Mouse (Mus musculus): ENCODE results near the gene 2010111I01Rik. TPM values are rescaled to one million over a fixed set of nuclear protein-coding genes. Genes with fewer than 3 reads are reported as not detected.

Gene 2010111I01Rik
- total and polyA plus RNA-seq, 2 experiments from 2014 or later = 107 to 149 TPM

DNA sequence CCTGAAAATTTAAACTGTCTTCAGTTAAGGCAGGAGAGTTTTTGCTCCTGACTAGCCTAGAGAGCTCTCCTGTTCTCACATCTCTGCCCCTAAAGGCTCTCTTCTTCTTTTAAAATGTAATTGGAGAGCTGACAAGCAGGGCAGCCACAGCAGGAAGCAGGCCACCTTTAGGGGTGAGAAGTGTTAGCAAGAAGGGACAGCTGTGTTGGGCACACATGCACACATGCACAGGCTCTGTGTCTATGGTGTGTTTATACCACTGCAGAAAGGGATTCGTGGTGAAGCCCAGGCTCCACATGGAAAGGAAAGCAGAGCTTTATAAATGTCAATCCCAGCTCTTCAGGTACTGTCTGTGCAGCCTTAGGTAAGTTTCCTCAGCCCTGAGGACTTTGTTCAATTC is 241.7 kb downstream of the 2010111I01Rik start:
- TF ChIP-seq CTCF (IDR thresholded peaks at IDR 0.05; ENCODE audit: low read depth) (no peak), EP300 (IDR thresholded peaks at IDR 0.05; ENCODE audit: low read depth) (no peak)
- Histone ChIP-seq H3K27me3 (ENCODE audit: control insufficient read depth, insufficient read depth, low read length) (no peaks in the 10 kb centered on the region), H3K36me3 (replicated peaks; ENCODE audit: control insufficient read depth, insufficient read depth, low read length) (no peaks in the 10 kb centered on the region), H3K9me3 (replicated peaks; ENCODE audit: control insufficient read depth, low read length) (no peaks in the 10 kb centered on the region), H3K4me3 (ENCODE audit: low read depth, low read length) (no peak overlapping the region), H3K4me2 (ENCODE audit: low read depth, low read length) (no peak overlapping the region), H3K27ac (ENCODE audit: low read depth) (no peak overlapping the region), H3K9ac (replicated peaks; ENCODE audit: low read depth, low read length) (no peak overlapping the region), H3K4me1 (ENCODE audit: control insufficient read depth, insufficient read depth) (no peaks in the 10 kb centered on the region)
- ATAC-seq (ENCODE audit: insufficient read depth, low read depth) = no peak
- DNase-seq (ENCODE audit: low spot score) = no peak
- WGBS = 71% methylated on average over 1 of the region's 1 CpGs

DNA sequence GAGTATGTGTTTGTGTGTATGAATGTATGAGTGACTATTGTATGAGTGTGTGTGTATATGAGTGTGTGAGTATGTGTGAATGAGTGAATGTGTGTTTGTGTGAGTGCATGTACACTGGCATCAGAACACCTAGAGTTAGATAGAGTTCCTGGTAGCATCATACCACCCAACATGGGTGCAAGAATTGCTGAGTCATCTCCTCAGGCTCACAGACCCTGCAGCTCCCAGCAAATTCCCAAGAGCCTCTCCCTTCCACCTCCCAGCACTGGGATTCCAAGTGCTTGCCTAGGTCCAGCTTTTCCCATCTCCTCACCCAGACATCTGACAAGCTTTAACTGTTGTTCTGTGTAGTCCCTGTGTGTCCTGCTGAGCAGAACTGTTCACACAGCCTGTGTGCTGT is 251.8 kb downstream of the 2010111I01Rik start:
- Histone ChIP-seq H3K9ac (replicated peaks; ENCODE audit: low read depth, low read length) (no peak overlapping the region), H3K36me3 (replicated peaks; ENCODE audit: control insufficient read depth, insufficient read depth, low read length) (no peaks in the 10 kb centered on the region), H3K9me3 (replicated peaks; ENCODE audit: control insufficient read depth, low read length) (no peaks in the 10 kb centered on the region), H3K4me1 (ENCODE audit: control insufficient read depth, insufficient read depth) (no peaks in the 10 kb centered on the region), H3K27me3 (ENCODE audit: control insufficient read depth, insufficient read depth, low read length) (no peaks in the 10 kb centered on the region), H3K4me2 (ENCODE audit: low read depth, low read length) (no peak overlapping the region), H3K4me3 (ENCODE audit: low read depth, low read length) (no peak overlapping the region), H3K27ac (ENCODE audit: low read depth) (no peak overlapping the region)
- no peak for DNase-seq (ENCODE audit: low spot score)
- no peak for ATAC-seq (ENCODE audit: insufficient read depth, low read depth)
- no peak for TF ChIP-seq CTCF (IDR thresholded peaks at IDR 0.05; ENCODE audit: low read depth)

DNA sequence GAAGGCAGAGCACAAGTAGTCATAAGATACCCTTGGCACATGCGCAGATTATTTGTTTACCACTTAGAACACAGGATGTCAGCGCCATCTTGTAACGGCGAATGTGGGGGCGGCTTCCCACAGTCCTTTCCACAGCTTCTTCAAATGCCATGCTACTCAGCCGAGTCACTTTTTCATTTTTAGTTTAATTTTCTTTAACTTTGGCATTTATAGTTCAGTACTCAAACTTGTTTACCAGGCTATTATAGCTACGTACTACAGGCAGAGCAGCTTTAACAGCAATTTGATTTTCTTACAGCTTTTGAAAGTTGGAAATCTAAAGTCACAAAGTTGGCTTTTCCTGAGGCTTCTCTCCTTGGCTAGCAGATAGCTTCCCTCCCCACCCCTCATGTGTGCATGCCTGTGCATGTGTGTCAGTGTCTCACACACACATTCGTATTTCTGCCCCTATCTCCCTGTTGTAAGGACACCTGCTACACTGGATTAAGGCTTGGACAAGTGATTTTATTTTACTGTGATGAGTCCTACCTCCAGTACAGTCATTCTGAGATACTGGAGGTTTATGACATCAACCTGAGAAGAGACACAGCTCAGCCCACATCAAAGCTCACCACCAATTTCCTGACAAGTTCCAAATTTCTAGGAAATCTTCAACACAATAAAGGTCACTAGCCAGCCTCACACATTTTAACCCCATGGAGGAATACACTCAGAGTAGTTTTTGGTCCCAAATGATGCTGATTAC is 258.5 kb downstream of the 2010111I01Rik start:
- ATAC-seq (ENCODE audit: insufficient read depth, low read depth) (no peak), DNase-seq (ENCODE audit: low spot score) (no peak)
- no peaks in the 10 kb centered on the region for H3K27me3 ChIP-seq (ENCODE audit: control insufficient read depth, insufficient read depth, low read length)
- H3K27ac ChIP-seq (ENCODE audit: low read depth) = no peak overlapping the region
- H3K36me3 ChIP-seq (replicated peaks; ENCODE audit: control insufficient read depth, insufficient read depth, low read length) = no peaks in the 10 kb centered on the region
- H3K4me2 ChIP-seq (ENCODE audit: low read depth, low read length) = no peak overlapping the region
- TF ChIP-seq CTCF (IDR thresholded peaks at IDR 0.05; ENCODE audit: low read depth) (no peak), EP300 (IDR thresholded peaks at IDR 0.05; ENCODE audit: low read depth) (no peak)
- no peaks in the 10 kb centered on the region for H3K9me3 ChIP-seq (replicated peaks; ENCODE audit: control insufficient read depth, low read length)
- no peak overlapping the region for H3K9ac ChIP-seq (replicated peaks; ENCODE audit: low read depth, low read length)
- no peak overlapping the region for H3K4me3 ChIP-seq (ENCODE audit: low read depth, low read length)
- whole genome bisulfite sequencing = 94% methylated on average over 7 of the region's 8 CpGs
- no peaks in the 10 kb centered on the region for H3K4me1 ChIP-seq (ENCODE audit: control insufficient read depth, insufficient read depth)

DNA sequence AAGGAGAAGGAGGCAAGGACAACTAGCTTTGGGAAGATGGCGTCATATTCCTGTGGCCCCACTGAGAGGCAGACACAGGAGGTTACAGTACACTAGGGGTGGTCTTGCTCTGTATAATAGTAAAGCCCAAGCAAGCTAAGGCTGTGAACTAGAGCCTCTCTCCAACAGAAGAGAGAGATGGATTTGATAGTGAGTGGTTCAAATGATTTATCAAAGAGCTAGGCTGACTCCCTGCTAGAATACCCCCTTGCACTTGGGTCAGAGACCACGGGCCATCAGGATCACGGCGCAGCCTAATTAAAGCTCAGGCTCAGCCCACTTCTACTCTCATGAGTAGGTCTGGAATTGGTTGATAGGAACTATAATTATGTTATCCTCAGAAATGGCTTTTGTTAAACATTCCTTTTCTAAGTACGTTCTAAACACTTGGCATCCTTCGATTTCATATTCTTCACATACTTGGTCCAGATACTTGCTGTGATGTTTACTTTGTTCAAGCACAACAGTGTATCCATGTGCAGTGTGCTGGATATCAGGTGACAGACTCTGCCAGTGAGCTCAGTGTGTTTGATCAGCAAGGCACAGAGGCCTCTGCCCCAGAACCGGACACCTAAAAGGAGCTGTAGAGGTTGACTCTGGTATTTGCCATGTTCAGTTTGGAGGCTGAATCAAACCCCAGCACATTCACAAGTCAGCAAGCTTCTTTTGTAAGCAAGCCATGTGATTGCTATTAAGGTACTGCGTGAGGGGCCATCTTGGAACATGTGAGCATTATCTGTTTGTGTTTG is 261.3 kb downstream of the 2010111I01Rik start:
- no peak overlapping the region for H3K27ac ChIP-seq (ENCODE audit: low read depth)
- ATAC-seq (ENCODE audit: insufficient read depth, low read depth) (no peak), DNase-seq (ENCODE audit: low spot score) (no peak)
- no peak overlapping the region for H3K9ac ChIP-seq (replicated peaks; ENCODE audit: low read depth, low read length)
- no peak overlapping the region for H3K4me3 ChIP-seq (ENCODE audit: low read depth, low read length)
- no peaks in the 10 kb centered on the region for H3K27me3 ChIP-seq (ENCODE audit: control insufficient read depth, insufficient read depth, low read length)
- no peak overlapping the region for H3K4me2 ChIP-seq (ENCODE audit: low read depth, low read length)
- TF ChIP-seq EP300 (IDR thresholded peaks at IDR 0.05; ENCODE audit: low read depth) (no peak), CTCF (IDR thresholded peaks at IDR 0.05; ENCODE audit: low read depth) (no peak)
- 84% methylated on average over 8 of the region's 8 CpGs for WGBS
- H3K4me1 ChIP-seq (ENCODE audit: control insufficient read depth, insufficient read depth) = peaks cover 11% of the 10 kb centered on the region
- H3K9me3 ChIP-seq (replicated peaks; ENCODE audit: control insufficient read depth, low read length) = no peaks in the 10 kb centered on the region
- no peaks in the 10 kb centered on the region for H3K36me3 ChIP-seq (replicated peaks; ENCODE audit: control insufficient read depth, insufficient read depth, low read length)

DNA sequence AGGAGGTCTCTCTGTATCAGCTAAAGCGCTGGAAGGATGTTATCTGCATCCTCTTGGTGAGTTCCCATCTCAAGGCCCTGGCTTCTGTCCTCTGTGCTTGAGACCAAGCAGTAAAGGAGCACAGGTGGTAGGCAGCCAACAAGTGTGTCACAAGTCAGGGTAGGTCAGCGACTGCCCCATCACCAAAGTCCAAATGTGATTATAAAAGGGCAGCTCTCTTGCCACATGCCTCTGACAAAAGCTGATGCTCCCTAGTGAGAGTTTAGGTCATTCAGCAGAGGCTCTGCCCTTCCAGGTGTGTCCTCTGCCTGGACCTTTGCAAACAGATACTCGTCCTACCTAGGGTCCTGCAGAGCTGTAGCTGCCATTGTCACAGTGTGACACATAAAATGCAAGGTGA is 263.1 kb downstream of the 2010111I01Rik start:
- DNase-seq (ENCODE audit: low spot score) (no peak), ATAC-seq (ENCODE audit: insufficient read depth, low read depth) (no peak)
- Histone ChIP-seq H3K4me2 (ENCODE audit: low read depth, low read length) (no peak overlapping the region), H3K4me1 (ENCODE audit: control insufficient read depth, insufficient read depth) (peaks cover 22% of the 10 kb centered on the region), H3K27ac (ENCODE audit: low read depth) (no peak overlapping the region), H3K4me3 (ENCODE audit: low read depth, low read length) (no peak overlapping the region), H3K9me3 (replicated peaks; ENCODE audit: control insufficient read depth, low read length) (no peaks in the 10 kb centered on the region), H3K36me3 (replicated peaks; ENCODE audit: control insufficient read depth, insufficient read depth, low read length) (no peaks in the 10 kb centered on the region), H3K27me3 (ENCODE audit: control insufficient read depth, insufficient read depth, low read length) (no peaks in the 10 kb centered on the region), H3K9ac (replicated peaks; ENCODE audit: low read depth, low read length) (no peak overlapping the region)
- WGBS = 72% methylated on average over 3 of the region's 3 CpGs
- TF ChIP-seq CTCF (IDR thresholded peaks at IDR 0.05; ENCODE audit: low read depth) (no peak), EP300 (IDR thresholded peaks at IDR 0.05; ENCODE audit: low read depth) (no peak)

Data from heart, postnatal 0 days (tissue).